Mouse (Mus musculus) adrenal gland, postnatal 10 days (tissue): ENCODE measurements around the gene Trim63. TPM values are rescaled to one million over a fixed set of nuclear protein-coding genes. Genes with fewer than 3 reads are reported as not detected.

Source experiments
- DNase-seq: peaks from one replicate; pipeline ENCODE4 v3.0.0; 2021; ENCODE audit warnings: mixed read lengths
- total RNA-seq, 2 experiments: library from RNA; stranded (reverse); gene quantifications; 2 replicates each; pipeline ENCODE4 v1.2.3; 2021

The Trim63 gene
- total RNA-seq, 2 experiments from 2014 or later, result 3.2 to 8.2 TPM

GRCm38 (mm10) chr4:134342213-134342779, 27.4 kb downstream of the Trim63 start:
- no peak for DNase-seq

GRCm38 (mm10) chr4:134343071-134344031, 28.4 kb downstream of the Trim63 start, which contains the start of gene Slc30a2:
Slc30a2 (plus strand) TSS chr4:134343181.
- DNase-seq, result peak; percentile 68

GRCm38 (mm10) chr4:134344620-134345019, 29.7 kb downstream of the Trim63 start:
- DNase-seq, result no peak

- no peak for DNase-seq
These were observed 30.9 kb downstream of the Trim63 start for GRCm38 (mm10) chr4:134345802-134346201.

- DNase-seq, result peak; percentile 62
These were observed 33.2 kb downstream of the Trim63 start for GRCm38 (mm10) chr4:134348078-134348477.

- no peak for DNase-seq
These were observed 33.6 kb downstream of the Trim63 start for GRCm38 (mm10) chr4:134348545-134348944.

GRCm38 (mm10) chr4:134349829-134350228, 34.9 kb downstream of the Trim63 start:
- no peak for DNase-seq

GRCm38 (mm10) chr4:134350641-134351040, 35.7 kb downstream of the Trim63 start:
- no peak for DNase-seq

- peak; percentile 64 for DNase-seq
These were observed 36.7 kb downstream of the Trim63 start for GRCm38 (mm10) chr4:134351329-134352260.

- DNase-seq, result no peak
These were observed 37.4 kb downstream of the Trim63 start for GRCm38 (mm10) chr4:134352261-134352707.

GRCm38 (mm10) chr4:134352929-134353328, 38.0 kb downstream of the Trim63 start:
- DNase-seq, result no peak

GRCm38 (mm10) chr4:134353527-134354409, 38.8 kb downstream of the Trim63 start:
- DNase-seq, result peak; percentile 43

- peak; percentile 89 for DNase-seq
These were observed 41.0 kb downstream of the Trim63 start for GRCm38 (mm10) chr4:134355841-134356452.

- DNase-seq, result peak; percentile 87
These were observed 41.9 kb downstream of the Trim63 start for GRCm38 (mm10) chr4:134356591-134357460.

GRCm38 (mm10) chr4:134357461-134357771, 42.5 kb downstream of the Trim63 start:
- no peak for DNase-seq

- no peak for DNase-seq
These were observed 44.7 kb downstream of the Trim63 start for GRCm38 (mm10) chr4:134359649-134360048.

- DNase-seq, result no peak
These were observed 46.3 kb downstream of the Trim63 start for GRCm38 (mm10) chr4:134361215-134361614.

GRCm38 (mm10) chr4:134362124-134362523, 47.2 kb downstream of the Trim63 start:
- peak; percentile 84 for DNase-seq

- peak; percentile 62 for DNase-seq
These were observed 47.7 kb downstream of the Trim63 start for GRCm38 (mm10) chr4:134362586-134362985.

- no peak for DNase-seq
These were observed 50.4 kb downstream of the Trim63 start for GRCm38 (mm10) chr4:134365280-134365679.
